In genomic region chr17:32353696-32354095, GRCm38 (mm10) we compare ENCODE assay signal across 8 mouse cellular contexts. TPM values are rescaled to one million over a fixed set of nuclear protein-coding genes. Genes with fewer than 3 reads are reported as not detected.
DNase-seq lines count a peak whose midpoint lies in the region; ATAC-seq and TF ChIP-seq lines count a peak whose summit lies in the region.

No protein-coding gene starts in this region.

- H3K4me3 ChIP-seq in midbrain, embryonic 12.5 days: no peak overlapping the region
- H3K4me3 ChIP-seq in midbrain, embryonic 16.5 days (ENCODE audit: low read depth, low read length): no peak overlapping the region
- H3K4me3 ChIP-seq in heart, embryonic 10.5 days: no peak overlapping the region
- no peak overlapping the region for H3K4me3 ChIP-seq in stomach, postnatal 0 days (ENCODE audit: low read depth, low read length)

- 80% methylated on average over 4 of the region's 4 CpGs for WGBS in midbrain, embryonic 12.5 days
- WGBS in midbrain, embryonic 16.5 days: 60% methylated on average over 4 of the region's 4 CpGs
- WGBS in heart, embryonic 10.5 days: 90% methylated on average over 4 of the region's 4 CpGs
- 66% methylated on average over 4 of the region's 4 CpGs for WGBS in stomach, postnatal 0 days

- no peak for ATAC-seq in midbrain, embryonic 12.5 days (ENCODE audit: low FRiP score, low read depth)
- no peak for ATAC-seq in midbrain, embryonic 16.5 days
- ATAC-seq in stomach, postnatal 0 days (ENCODE audit: low FRiP score, low TSS enrichment): no peak
- ATAC-seq in granulocyte monocyte progenitor cell, adult 5-6 weeks (replicated peaks; ENCODE audit: poor library complexity, severe bottlenecking): no peak

- no peak for TF ChIP-seq CTCF in stomach, postnatal 0 days (IDR thresholded peaks at IDR 0.05; ENCODE audit: low read depth)

- no peak for TF ChIP-seq EP300 in stomach, postnatal 0 days (optimal IDR thresholded peaks at IDR 0.05)

- H3K9ac ChIP-seq in midbrain, embryonic 12.5 days (replicated peaks): no peak overlapping the region
- no peak overlapping the region for H3K9ac ChIP-seq in midbrain, embryonic 16.5 days (ENCODE audit: low read depth, low read length)
- H3K9ac ChIP-seq in stomach, postnatal 0 days (ENCODE audit: low read length): no peak overlapping the region

- H3K4me1 ChIP-seq in midbrain, embryonic 12.5 days: peaks cover 16% of the 10 kb centered on the region
- peaks cover 8% of the 10 kb centered on the region for H3K4me1 ChIP-seq in midbrain, embryonic 16.5 days (ENCODE audit: control insufficient read depth, insufficient read depth, low read length)
- peaks cover 19% of the 10 kb centered on the region for H3K4me1 ChIP-seq in heart, embryonic 10.5 days
- peaks cover 3% of the 10 kb centered on the region; the same call in 1 of the 2 replicates for H3K4me1 ChIP-seq in stomach, postnatal 0 days (replicated peaks; ENCODE audit: control insufficient read depth, insufficient read depth)

- H3K27ac ChIP-seq in midbrain, embryonic 12.5 days (replicated peaks): peak overlapping the region; percentile 54
- no peak overlapping the region for H3K27ac ChIP-seq in midbrain, embryonic 16.5 days (ENCODE audit: low read length)
- no peak overlapping the region for H3K27ac ChIP-seq in heart, embryonic 10.5 days
- H3K27ac ChIP-seq in stomach, postnatal 0 days (replicated peaks): no peak overlapping the region

- H3K4me2 ChIP-seq in midbrain, embryonic 12.5 days (replicated peaks): no peak overlapping the region
- H3K4me2 ChIP-seq in midbrain, embryonic 16.5 days (ENCODE audit: low read length): no peak overlapping the region
- H3K4me2 ChIP-seq in stomach, postnatal 0 days (replicated peaks; ENCODE audit: low read depth): no peak overlapping the region

- H3K9me3 ChIP-seq in midbrain, embryonic 12.5 days: no peaks in the 10 kb centered on the region
- H3K9me3 ChIP-seq in midbrain, embryonic 16.5 days (replicated peaks; ENCODE audit: control insufficient read depth, low read length, poor library complexity, severe bottlenecking): no peaks in the 10 kb centered on the region
- H3K9me3 ChIP-seq in heart, embryonic 10.5 days: no peaks in the 10 kb centered on the region
- no peaks in the 10 kb centered on the region for H3K9me3 ChIP-seq in stomach, postnatal 0 days (ENCODE audit: control insufficient read depth, low read length)

- peak; percentile 78 for DNase-seq in adrenal gland, adult 2 months
- no peak for DNase-seq in adrenal gland, postnatal 4 days (ENCODE audit: low spot score in 2 of 2)
- DNase-seq in heart, embryonic 10.5 days (ENCODE audit: low spot score): peak; percentile 66
- peak; percentile 50 to 85 for DNase-seq in layer of hippocampus, postnatal 14 days (ENCODE audit: low spot score in 2 of 2)
- DNase-seq in stomach, postnatal 0 days (ENCODE audit: low spot score): peak; percentile 17

- peaks cover 52% of the 10 kb centered on the region for H3K36me3 ChIP-seq in midbrain, embryonic 12.5 days
- H3K36me3 ChIP-seq in midbrain, embryonic 16.5 days (ENCODE audit: control insufficient read depth, insufficient read depth, low read length): peaks cover 30% of the 10 kb centered on the region
- H3K36me3 ChIP-seq in heart, embryonic 10.5 days: peaks cover 53% of the 10 kb centered on the region
- H3K36me3 ChIP-seq in stomach, postnatal 0 days (ENCODE audit: control insufficient read depth, insufficient read depth, low read length): peaks cover 22% of the 10 kb centered on the region

- H3K27me3 ChIP-seq in midbrain, embryonic 12.5 days: no peaks in the 10 kb centered on the region
- no peaks in the 10 kb centered on the region for H3K27me3 ChIP-seq in midbrain, embryonic 16.5 days (ENCODE audit: control insufficient read depth, insufficient read depth, low read depth, low read length)
- H3K27me3 ChIP-seq in heart, embryonic 10.5 days (ENCODE audit: insufficient read depth, poor library complexity, severe bottlenecking): no peaks in the 10 kb centered on the region
- H3K27me3 ChIP-seq in stomach, postnatal 0 days (ENCODE audit: control insufficient read depth, insufficient read depth, low read length): no peaks in the 10 kb centered on the region

RNA-seq across cellular contexts. Expression of gene Akap8l, which starts 3.3 kb away (rescaled TPM):
- 100 to 1,000 TPM in 1 of 2 experiments, 10 to 100 TPM in 1; 74.1 to 117 TPM for total RNA-seq in adrenal gland, adult 2 months (2021)
- 398 and 521 TPM in 2 replicates for polyA plus RNA-seq in adrenal gland, adult 2 months (2012; rRNA removed)
- 100 to 1,000 TPM; 157 to 160 TPM for total RNA-seq in adrenal gland, postnatal 4 days (2021)
- polyA plus RNA-seq in midbrain, embryonic 12.5 days (2016; fragmentation: Nextera tagmentation; extraction: Ambion mirVana): 131 and 133 TPM in 2 replicates
- 160 and 166 TPM in 2 replicates for polyA plus RNA-seq in midbrain, embryonic 16.5 days (2015; fragmentation: Nextera tagmentation; extraction: Ambion mirVana)
- polyA plus RNA-seq in heart, embryonic 10.5 days (2016; fragmentation: Nextera tagmentation; extraction: Ambion mirVana): 84.7 and 88.6 TPM in 2 replicates
- total RNA-seq in layer of hippocampus, postnatal 14 days (2021): 100 to 1,000 TPM; 134 to 157 TPM
- 25.2 and 31.7 TPM in 2 replicates for polyA plus RNA-seq in stomach, postnatal 0 days (2015; fragmentation: Nextera tagmentation; extraction: Ambion mirVana)
- 31.6 and 55.2 TPM in 2 replicates for total RNA-seq in granulocyte monocyte progenitor cell, adult 5-6 weeks (2014; fragmentation: Nextera tagmentation)
- 58.8 and 65.8 TPM in 2 replicates for total RNA-seq in granulocyte monocyte progenitor cell, adult 5-6 weeks (2017)

RNA-seq across cellular contexts. Expression of gene Akap8, which starts 32.7 kb away (rescaled TPM):
- 10 to 100 TPM; 58.1 to 88.6 TPM for total RNA-seq in adrenal gland, adult 2 months (2021)
- polyA plus RNA-seq in adrenal gland, adult 2 months (2012; rRNA removed): 79.3 and 90.7 TPM in 2 replicates
- total RNA-seq in adrenal gland, postnatal 4 days (2021): 100 to 1,000 TPM; 129 to 130 TPM
- 140 and 151 TPM in 2 replicates for polyA plus RNA-seq in midbrain, embryonic 12.5 days (2016; fragmentation: Nextera tagmentation; extraction: Ambion mirVana)
- 101 and 109 TPM in 2 replicates for polyA plus RNA-seq in midbrain, embryonic 16.5 days (2015; fragmentation: Nextera tagmentation; extraction: Ambion mirVana)
- polyA plus RNA-seq in heart, embryonic 10.5 days (2016; fragmentation: Nextera tagmentation; extraction: Ambion mirVana): 100 and 115 TPM in 2 replicates
- total RNA-seq in layer of hippocampus, postnatal 14 days (2021): 10 to 100 TPM; 83.8 to 86.1 TPM
- 30.3 and 31.0 TPM in 2 replicates for polyA plus RNA-seq in stomach, postnatal 0 days (2015; fragmentation: Nextera tagmentation; extraction: Ambion mirVana)
- 58.2 and 92.9 TPM in 2 replicates for total RNA-seq in granulocyte monocyte progenitor cell, adult 5-6 weeks (2014; fragmentation: Nextera tagmentation)
- total RNA-seq in granulocyte monocyte progenitor cell, adult 5-6 weeks (2017): 125 and 132 TPM in 2 replicates

RNA-seq across cellular contexts. Expression of gene Wiz, which starts 35.5 kb away (rescaled TPM):
- total RNA-seq in adrenal gland, adult 2 months (2021): 10 to 100 TPM; 45.9 to 48.9 TPM
- polyA plus RNA-seq in adrenal gland, adult 2 months (2012; rRNA removed): 58.3 and 64.0 TPM in 2 replicates
- 10 to 100 TPM; 66.5 to 71.9 TPM for total RNA-seq in adrenal gland, postnatal 4 days (2021)
- polyA plus RNA-seq in midbrain, embryonic 12.5 days (2016; fragmentation: Nextera tagmentation; extraction: Ambion mirVana): 47.2 and 50.2 TPM in 2 replicates
- polyA plus RNA-seq in midbrain, embryonic 16.5 days (2015; fragmentation: Nextera tagmentation; extraction: Ambion mirVana): 41.3 and 41.4 TPM in 2 replicates
- polyA plus RNA-seq in heart, embryonic 10.5 days (2016; fragmentation: Nextera tagmentation; extraction: Ambion mirVana): 17.9 and 21.8 TPM in 2 replicates
- 10 to 100 TPM; 66.8 to 74.7 TPM for total RNA-seq in layer of hippocampus, postnatal 14 days (2021)
- 9.6 and 13.4 TPM in 2 replicates for polyA plus RNA-seq in stomach, postnatal 0 days (2015; fragmentation: Nextera tagmentation; extraction: Ambion mirVana)
- total RNA-seq in granulocyte monocyte progenitor cell, adult 5-6 weeks (2014; fragmentation: Nextera tagmentation): 33.7 and 36.7 TPM in 2 replicates
- total RNA-seq in granulocyte monocyte progenitor cell, adult 5-6 weeks (2017): 4.7 and 5.5 TPM in 2 replicates

RNA-seq across cellular contexts. Expression of gene Rasal3, which starts 49.7 kb away (rescaled TPM):
- 1 to 10 TPM; 1.2 to 1.6 TPM for total RNA-seq in adrenal gland, adult 2 months (2021)
- 3.3 and 4.1 TPM in 2 replicates for polyA plus RNA-seq in adrenal gland, adult 2 months (2012; rRNA removed)
- total RNA-seq in adrenal gland, postnatal 4 days (2021): 1 to 10 TPM in 1 of 2 experiments, under 1 TPM in 1; 0.96 to 1.5 TPM
- polyA plus RNA-seq in midbrain, embryonic 12.5 days (2016; fragmentation: Nextera tagmentation; extraction: Ambion mirVana): 0.59 and 1.1 TPM in 2 replicates
- 0.55 and 1.0 TPM in 2 replicates for polyA plus RNA-seq in midbrain, embryonic 16.5 days (2015; fragmentation: Nextera tagmentation; extraction: Ambion mirVana)
- polyA plus RNA-seq in heart, embryonic 10.5 days (2016; fragmentation: Nextera tagmentation; extraction: Ambion mirVana): 1.2 and 2.3 TPM in 2 replicates
- 1 to 10 TPM; 2.6 to 3.1 TPM for total RNA-seq in layer of hippocampus, postnatal 14 days (2021)
- 0.56 and 0.63 TPM in 2 replicates for polyA plus RNA-seq in stomach, postnatal 0 days (2015; fragmentation: Nextera tagmentation; extraction: Ambion mirVana)
- 44.1 and 84.5 TPM in 2 replicates for total RNA-seq in granulocyte monocyte progenitor cell, adult 5-6 weeks (2014; fragmentation: Nextera tagmentation)
- total RNA-seq in granulocyte monocyte progenitor cell, adult 5-6 weeks (2017): 44.5 and 60.1 TPM in 2 replicates

Comparison
In these comparisons a context has a peak if more than half of its experiments do, and no peak if none do; other contexts are left out.
1. DNase-seq: peak in adrenal gland, adult 2 months (single experiment), heart, embryonic 10.5 days (single experiment), layer of hippocampus, postnatal 14 days (2 of 2) and stomach, postnatal 0 days (single experiment); none in adrenal gland, postnatal 4 days (0 of 2).